Mouse (Mus musculus): ENCODE measurements around the gene Zfp69.

DNA sequence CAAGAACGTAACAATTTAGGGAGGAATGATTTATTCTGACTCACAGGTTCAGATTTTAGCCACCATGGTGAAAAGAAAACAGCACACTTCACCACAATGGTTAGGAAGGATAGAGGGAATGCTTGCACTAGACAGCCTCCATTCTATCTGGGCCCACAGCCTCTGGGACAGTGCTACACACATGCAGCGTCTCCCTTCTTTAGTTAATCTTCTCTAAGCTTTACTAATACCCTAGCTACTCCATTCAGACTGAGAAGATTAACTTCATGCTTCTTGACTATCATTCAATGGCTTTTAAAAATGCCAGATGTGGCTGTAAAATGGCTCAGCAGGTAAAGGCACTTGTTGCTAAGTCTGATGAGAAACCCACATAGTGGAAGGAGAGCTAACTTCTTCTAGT is 40.8 kb upstream of the Zfp69 start:
- TF ChIP-seq ZC3H11A (IDR thresholded peaks at IDR 0.05; ENCODE audit: low read depth, low read length) = no peak
- no peak for TF ChIP-seq EP300 (IDR thresholded peaks at IDR 0.05; ENCODE audit: low read depth in 1 of 2, low read length in 2 of 2)
- TF ChIP-seq CTCF (IDR thresholded peaks at IDR 0.05 in 2 of 3, conservative IDR thresholded peaks at IDR 0.05 in 1 of 3; ENCODE audit: control insufficient read depth in 1 of 3, insufficient read depth in 1 of 3, low read depth in 2 of 3, low read length in 3 of 3, poor library complexity in 1 of 3, severe bottlenecking in 1 of 3) = no peak
- no peak for TF ChIP-seq RAD21 (IDR thresholded peaks at IDR 0.05; ENCODE audit: low read depth, low read length)
- no peak for TF ChIP-seq USF1 (IDR thresholded peaks at IDR 0.05; ENCODE audit: low read depth, low read length)
- TF ChIP-seq MYC (IDR thresholded peaks at IDR 0.05; ENCODE audit: low read depth, low read length) = no peak
- TF ChIP-seq POLR2A (IDR thresholded peaks at IDR 0.05; ENCODE audit: control insufficient read depth in 1 of 2, insufficient read depth in 1 of 2, low read depth in 1 of 2, low read length in 2 of 2, poor library complexity in 1 of 2) = no peak

Data from MEL (cell line).